Mouse (Mus musculus): Measurements from ENCODE around the gene Kdm5d. TPM values are rescaled to one million over a fixed set of nuclear protein-coding genes. Genes with fewer than 3 reads are reported as not detected.

Kdm5d gene
- 6.2 TPM for polyA plus RNA-seq (2014; fragmentation: Illumina TruSeq; extraction: RNeasy Lipid Tissue Mini Kit (QIAGEN cat#74804); ENCODE audit: low read depth, low replicate concordance)

GRCm38 (mm10) chrY:897393-898227, at the start of gene Kdm5d:
TSS of gene Kdm5d (plus strand) at chrY:897788.

Other genes with a start within 250 kb of the Kdm5d start
- 16.0 TPM for gene Zfy1, start 100.4 kb upstream of the Kdm5d start, polyA plus RNA-seq (2014; fragmentation: Illumina TruSeq; extraction: RNeasy Lipid Tissue Mini Kit (QIAGEN cat#74804); ENCODE audit: low read depth, low replicate concordance)
- gene Uba1y, start 79.1 kb upstream of the Kdm5d start, polyA plus RNA-seq (2014; fragmentation: Illumina TruSeq; extraction: RNeasy Lipid Tissue Mini Kit (QIAGEN cat#74804); ENCODE audit: low read depth, low replicate concordance): 10.6 TPM
- gene Eif2s3y, start 112.8 kb downstream of the Kdm5d start, polyA plus RNA-seq (2014; fragmentation: Illumina TruSeq; extraction: RNeasy Lipid Tissue Mini Kit (QIAGEN cat#74804); ENCODE audit: low read depth, low replicate concordance): 156 TPM